27 mouse cellular contexts compared by ENCODE assay signal in the genomic region with DNA sequence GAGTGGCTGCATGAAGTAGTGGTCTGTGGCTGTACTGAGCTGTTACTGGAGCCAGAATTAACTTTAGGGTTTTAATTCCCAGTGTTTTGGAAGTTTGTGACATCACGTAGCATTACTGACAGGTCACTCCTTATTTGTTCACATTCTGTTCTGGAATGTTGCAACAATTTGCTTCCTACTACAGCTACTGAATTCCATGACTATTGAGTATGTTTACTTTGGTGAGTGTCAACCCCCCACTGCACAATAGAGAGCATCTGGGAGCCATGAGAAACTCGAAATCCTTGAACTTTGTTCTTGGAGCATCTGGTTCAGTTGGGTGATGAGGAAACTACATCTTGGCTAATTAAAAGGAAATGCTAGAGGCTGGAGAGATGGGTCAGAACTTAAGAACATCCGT. TPM values are rescaled to one million over a fixed set of nuclear protein-coding genes. Genes with fewer than 3 reads are reported as not detected.
DNase-seq lines count a peak whose midpoint lies in the region; ATAC-seq lines count a peak whose summit lies in the region.
"Had no signal": no experiment of that assay in that cellular context is flagged by ENCODE, and none has a peak within 500 bp of the region (broad histone marks: within the 10 kb centered on the region; RNA-seq: fewer than 3 reads in every experiment).

No protein-coding gene starts in this region.

- no peak for DNase-seq in lung, postnatal 4 days
- DNase-seq in lung, postnatal 10 days: peak; percentile 25
- no peak for DNase-seq in lung, postnatal 25 days (ENCODE audit: low spot score)
- DNase-seq in NIH3T3 (ENCODE audit: low read depth) (peak; percentile 15), MN1 (ENCODE audit: low spot score) (no peak)
- DNase-seq in lung, postnatal 36 days: peak; percentile 21
- DNase-seq: adrenal gland, adult 8-10 months; adrenal gland, postnatal 25 days; cerebellum, adult 11-12 months; cerebellum, adult 8-10 months; cerebellum, postnatal 36 days; embryo, embryonic 11 days; gastrocnemius, postnatal 25 days; heart, adult 18-20 months; heart, postnatal 10 days; heart, postnatal 36 days had no signal

- 44% methylated on average over 3 of the region's 3 CpGs for WGBS in lung, embryonic 15.5 days

- H3K27ac ChIP-seq in lung, embryonic 15.5 days: peak overlapping the region; percentile 48; the same call in 1 of the 2 replicates
- H3K27ac ChIP-seq: embryonic facial prominence, embryonic 10.5 days; embryonic facial prominence, embryonic 13.5 days; forebrain, embryonic 12.5 days; forebrain, embryonic 15.5 days; heart, embryonic 15.5 days; hindbrain, embryonic 10.5 days; hindbrain, embryonic 13.5 days had no signal

- no peak overlapping the region for H3K4me3 ChIP-seq in lung, embryonic 15.5 days
- H3K4me3 ChIP-seq: embryonic facial prominence, embryonic 10.5 days; embryonic facial prominence, embryonic 13.5 days; erythroblast, embryonic 14.5 days; forebrain, embryonic 12.5 days; forebrain, embryonic 15.5 days; heart, embryonic 12.5 days; heart, embryonic 15.5 days; hindbrain, embryonic 10.5 days; hindbrain, embryonic 13.5 days had no signal

- peak; percentile 74; the same call in 1 of the 2 replicates for ATAC-seq in lung, embryonic 15.5 days (ENCODE audit: borderline replicate concordance, extremely low read depth, low FRiP score, low TSS enrichment)
- ATAC-seq: forebrain, embryonic 15.5 days; hindbrain, embryonic 16.5 days had no signal

- H3K9ac ChIP-seq in lung, embryonic 15.5 days: no peak overlapping the region
- H3K9ac ChIP-seq: embryonic facial prominence, embryonic 13.5 days; forebrain, embryonic 12.5 days; forebrain, embryonic 15.5 days; heart, embryonic 12.5 days; heart, embryonic 15.5 days; hindbrain, embryonic 13.5 days had no signal

- H3K4me1 ChIP-seq in lung, embryonic 15.5 days: peaks cover 11% of the 10 kb centered on the region
- H3K4me1 ChIP-seq: embryonic facial prominence, embryonic 10.5 days; embryonic facial prominence, embryonic 13.5 days; forebrain, embryonic 12.5 days; forebrain, embryonic 15.5 days; heart, embryonic 12.5 days; heart, embryonic 15.5 days; hindbrain, embryonic 10.5 days; hindbrain, embryonic 13.5 days had no signal

- no peaks in the 10 kb centered on the region for H3K36me3 ChIP-seq in lung, embryonic 15.5 days
- H3K36me3 ChIP-seq: embryonic facial prominence, embryonic 10.5 days; embryonic facial prominence, embryonic 13.5 days; forebrain, embryonic 12.5 days; forebrain, embryonic 15.5 days; heart, embryonic 12.5 days; heart, embryonic 15.5 days; hindbrain, embryonic 10.5 days; hindbrain, embryonic 13.5 days had no signal

- no peaks in the 10 kb centered on the region for H3K9me3 ChIP-seq in lung, embryonic 15.5 days
- H3K9me3 ChIP-seq: embryonic facial prominence, embryonic 10.5 days; embryonic facial prominence, embryonic 13.5 days; forebrain, embryonic 12.5 days; forebrain, embryonic 15.5 days; heart, embryonic 15.5 days; hindbrain, embryonic 10.5 days; hindbrain, embryonic 13.5 days had no signal

- H3K4me2 ChIP-seq in lung, embryonic 15.5 days: no peak overlapping the region
- H3K4me2 ChIP-seq: embryonic facial prominence, embryonic 13.5 days; forebrain, embryonic 12.5 days; forebrain, embryonic 15.5 days; heart, embryonic 12.5 days; heart, embryonic 15.5 days; hindbrain, embryonic 13.5 days had no signal

- no peaks in the 10 kb centered on the region for H3K27me3 ChIP-seq in lung, embryonic 15.5 days
- H3K27me3 ChIP-seq: embryonic facial prominence, embryonic 13.5 days; forebrain, embryonic 12.5 days; forebrain, embryonic 15.5 days; heart, embryonic 15.5 days; hindbrain, embryonic 13.5 days had no signal

RNA-seq across cellular contexts. Expression of a gene that starts 22.2 kb away (rescaled TPM):
- polyA plus RNA-seq in lung, embryonic 15.5 days (2015; fragmentation: Nextera tagmentation; extraction: Ambion mirVana): 30.0 and 30.9 TPM in 2 replicates

Comparison
In these comparisons a context has a peak if more than half of its experiments do, and no peak if none do; other contexts are left out.
1. DNase-seq: peak in lung, postnatal 10 days (single experiment), NIH3T3 (single experiment) and lung, postnatal 36 days (single experiment); none in lung, postnatal 4 days (0 of 2), lung, postnatal 25 days (single experiment) and MN1 (single experiment).